Mouse (Mus musculus) forelimb bud, embryonic 11.5 days (tissue): ENCODE results near the gene Zmym3.

Experiments used
- DNase-seq: peaks from one replicate; pipeline ENCODE4 v3.0.0-alpha.2; 2012; ENCODE audit warnings: low read depth, low spot score

Zmym3 gene

DNA sequence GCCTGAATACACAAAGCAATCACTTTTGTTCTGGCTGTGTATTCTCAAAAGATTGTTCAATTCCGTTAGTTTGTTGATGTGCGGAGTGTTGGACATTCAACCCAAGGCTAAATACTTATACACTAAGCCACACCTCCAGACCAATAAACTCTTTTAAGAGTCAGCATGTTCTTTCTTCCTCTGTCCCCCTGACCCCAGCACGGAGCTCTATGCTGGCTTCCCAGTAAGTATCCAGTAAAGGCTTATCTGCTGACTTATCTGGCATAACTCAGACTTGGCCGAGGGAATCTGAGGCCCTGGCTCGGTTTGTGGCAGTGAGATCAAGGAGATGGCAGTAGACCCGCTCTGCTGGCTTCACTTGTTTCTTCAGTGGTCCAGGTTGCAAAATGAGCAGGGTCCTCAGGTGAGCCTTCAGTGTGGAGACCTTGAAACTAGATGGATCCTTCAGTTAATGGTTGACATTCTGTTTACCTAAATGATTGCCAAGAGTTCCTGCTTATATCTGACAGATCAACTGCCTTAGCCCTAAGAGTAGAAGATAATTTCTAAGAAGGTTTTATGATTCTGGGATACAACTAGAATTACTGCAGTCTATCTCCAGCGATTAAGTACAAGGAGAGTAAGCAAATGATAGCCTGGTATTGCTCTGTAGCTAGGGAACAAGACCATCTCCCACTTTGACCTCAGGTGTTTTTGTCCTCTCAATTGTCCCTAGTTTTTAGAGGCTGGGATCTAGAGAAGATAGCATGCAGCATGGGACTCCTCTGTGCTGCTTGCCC lies 44.3 kb downstream of the Zmym3 start, which contains the start of gene Gjb1:
Gene Gjb1 (plus strand): TSS at position 189 of the 779 bp plus-strand sequence.
- no peak for DNase-seq

GRCm38 (mm10) chrX:101372946-101373345 lies 47.7 kb downstream of the Zmym3 start:
- no peak for DNase-seq

DNA sequence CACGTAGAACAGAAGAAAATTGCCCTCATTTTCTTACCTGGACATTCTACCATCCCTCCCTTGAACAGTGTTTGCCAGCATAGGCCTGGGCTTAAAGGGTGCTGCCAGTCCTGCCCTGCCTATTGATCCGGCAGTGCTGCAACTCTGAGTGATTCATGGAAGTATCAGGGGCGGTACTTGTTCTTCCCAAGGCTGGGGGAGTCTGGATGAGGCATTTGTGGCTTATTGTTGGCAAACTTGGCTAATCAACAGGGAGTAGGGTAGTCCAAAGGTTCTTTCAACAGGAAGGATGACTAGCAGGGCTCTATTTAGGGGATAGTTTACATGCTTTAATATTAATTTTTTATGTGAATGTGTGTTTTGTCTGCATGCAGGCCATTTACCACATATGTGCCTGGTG lies 50.1 kb downstream of the Zmym3 start:
- no peak for DNase-seq

DNA sequence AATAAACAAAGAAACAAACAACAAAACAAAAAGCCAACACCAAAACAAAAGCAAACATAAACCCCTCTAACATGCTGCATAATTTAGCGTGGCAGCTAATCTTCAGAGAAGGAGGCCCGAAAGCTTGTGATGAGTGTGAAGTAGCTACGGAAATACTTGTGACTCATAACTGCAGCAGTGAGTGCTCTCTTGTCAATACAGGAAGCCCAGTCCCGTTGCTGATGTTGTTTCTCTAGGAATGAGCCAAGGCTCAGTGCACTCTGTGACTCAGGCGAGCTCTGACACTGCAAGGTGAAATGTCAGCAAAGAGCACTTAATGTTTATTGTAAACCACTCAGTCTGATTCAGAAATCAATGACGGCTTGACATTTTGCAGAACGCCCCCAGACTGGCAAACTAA lies 51.6 kb downstream of the Zmym3 start:
- no peak for DNase-seq

DNA sequence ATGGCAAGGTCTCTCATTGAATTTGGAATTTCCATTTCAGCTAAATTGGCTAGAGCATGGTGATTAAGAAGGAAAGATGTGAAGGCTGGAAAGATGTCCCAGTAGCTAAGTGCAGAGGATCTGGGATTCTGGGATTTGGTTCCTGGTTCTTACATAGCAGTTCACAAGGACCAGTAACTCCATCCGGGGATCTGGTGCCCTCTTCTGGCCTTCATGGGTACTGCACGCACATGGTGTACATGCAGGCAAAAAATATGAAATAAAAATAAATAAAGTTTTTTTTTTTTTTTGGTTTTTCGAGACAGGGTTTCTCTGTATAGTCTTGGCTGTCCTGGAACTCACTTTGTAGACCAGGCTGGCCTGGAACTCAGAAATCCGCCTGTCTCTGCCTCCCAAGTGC lies 61.7 kb downstream of the Zmym3 start:
- DNase-seq: peak; percentile 4
